Comparison of ENCODE assay signal across 8 mouse cellular contexts in genomic region chr3:138144642-138145171, GRCm38 (mm10). TPM values are rescaled to one million over a fixed set of nuclear protein-coding genes. Genes with fewer than 3 reads are reported as not detected.
A peak's percentile ranks its signal among the peaks of the same experiment; 100 is the strongest.
DNase-seq lines count a peak whose midpoint lies in the region; ATAC-seq and TF ChIP-seq lines count a peak whose summit lies in the region.

Gene Mttp (minus strand): TSS chr3:138144968.

- no peaks in the 10 kb centered on the region for H3K27me3 ChIP-seq in MEL (ENCODE audit: control insufficient read depth in 1 of 2, insufficient read depth in 2 of 2, low read length in 2 of 2)
- no peaks in the 10 kb centered on the region for H3K27me3 ChIP-seq in forebrain, embryonic 12.5 days
- no peaks in the 10 kb centered on the region for H3K27me3 ChIP-seq in liver, postnatal 0 days (ENCODE audit: insufficient read depth, low read length)
- no peaks in the 10 kb centered on the region for H3K27me3 ChIP-seq in neural tube, embryonic 14.5 days (ENCODE audit: control insufficient read depth, insufficient read depth, low read length)
- no peaks in the 10 kb centered on the region for H3K27me3 ChIP-seq in testis, adult 2 months (ENCODE audit: control insufficient read depth, insufficient read depth, low read length)

- peak within 1 kb of the TSS; percentile 98 for H3K9ac ChIP-seq in MEL (ENCODE audit: control insufficient read depth, low read depth, low read length, poor library complexity, severe bottlenecking)
- H3K9ac ChIP-seq in forebrain, embryonic 12.5 days = peak within 1 kb of the TSS; percentile 50
- H3K9ac ChIP-seq in liver, postnatal 0 days (replicated peaks) = peak within 1 kb of the TSS; percentile 83
- H3K9ac ChIP-seq in neural tube, embryonic 14.5 days (replicated peaks; ENCODE audit: low read depth, low read length) = peak within 1 kb of the TSS; percentile 74

- H3K79me2 ChIP-seq in MEL (ENCODE audit: control insufficient read depth, insufficient read depth, low read length, poor library complexity) = peaks cover 8% of the 10 kb centered on the region; the same call in 1 of the 2 replicates

- WGBS in forebrain, embryonic 12.5 days = 4% methylated on average over 8 of the region's 8 CpGs
- 3% methylated on average over 8 of the region's 8 CpGs for WGBS in liver, postnatal 0 days (ENCODE audit: insufficient replicate concordance)
- WGBS in neural tube, embryonic 14.5 days = 3% methylated on average over 8 of the region's 8 CpGs

- intact Hi-C loops in heart, postnatal 25 days (cut with DNase I) = loop anchor here (1.0 to 5.0 kb wide), 4 partner anchors 77 to 364 kb away; partner anchors contain the start of genes 1110002E22Rik, Gm5105 and Lamtor3

- TF ChIP-seq EP300 in MEL (IDR thresholded peaks at IDR 0.05; ENCODE audit: low read depth in 1 of 2, low read length in 2 of 2) = peak; percentile 40 to 61
- peak; percentile 37; the same call in 1 of the 2 replicates for TF ChIP-seq EP300 in liver, postnatal 0 days (IDR thresholded peaks at IDR 0.05; ENCODE audit: low read depth)

- DNase-seq in MEL (ENCODE audit: low read depth, low spot score) = peak; percentile 93
- DNase-seq in heart, postnatal 25 days (ENCODE audit: low spot score) = peak; percentile 17
- peak; percentile 88 for DNase-seq in layer of hippocampus, adult 11-12 months (ENCODE audit: low spot score)
- DNase-seq in liver, postnatal 0 days = peak; percentile 75

- no peaks in the 10 kb centered on the region for H3K9me3 ChIP-seq in MEL (replicated peaks; ENCODE audit: insufficient read depth, low read length)
- H3K9me3 ChIP-seq in forebrain, embryonic 12.5 days = no peaks in the 10 kb centered on the region
- no peaks in the 10 kb centered on the region for H3K9me3 ChIP-seq in liver, postnatal 0 days (ENCODE audit: low read length)
- no peaks in the 10 kb centered on the region for H3K9me3 ChIP-seq in neural tube, embryonic 14.5 days (ENCODE audit: control insufficient read depth, low read length)

- H3K27ac ChIP-seq in MEL (ENCODE audit: control insufficient read depth, low read depth, low read length) = peak within 1 kb of the TSS; percentile 98
- peak within 1 kb of the TSS; percentile 99 for H3K27ac ChIP-seq in forebrain, embryonic 12.5 days
- peak within 1 kb of the TSS; percentile 99 for H3K27ac ChIP-seq in liver, postnatal 0 days (ENCODE audit: low read depth)
- H3K27ac ChIP-seq in neural tube, embryonic 14.5 days (ENCODE audit: low read depth, low read length) = peak within 1 kb of the TSS; percentile 95
- peak within 1 kb of the TSS; percentile 99 for H3K27ac ChIP-seq in testis, adult 2 months (ENCODE audit: control insufficient read depth, insufficient read depth, low read depth, low read length)

- peak; percentile 35 to 95 (median 44); a peak in 4 of 6 replicates for TF ChIP-seq CTCF in MEL (IDR thresholded peaks at IDR 0.05 in 2 of 3, conservative IDR thresholded peaks at IDR 0.05 in 1 of 3; ENCODE audit: control insufficient read depth in 1 of 3, insufficient read depth in 1 of 3, low read depth in 2 of 3, low read length in 3 of 3, poor library complexity in 1 of 3, severe bottlenecking in 1 of 3)
- TF ChIP-seq CTCF in liver, postnatal 0 days (IDR thresholded peaks at IDR 0.05; ENCODE audit: low read depth) = peak; percentile 87
- no peak for TF ChIP-seq CTCF in testis, adult 2 months (IDR thresholded peaks at IDR 0.05; ENCODE audit: control insufficient read depth, insufficient read depth, insufficient replicate concordance, low read depth, low read length)

- peak in 1 of 2 experiments; percentile 59; a peak in 2 of 4 replicates for TF ChIP-seq POLR2A in MEL (IDR thresholded peaks at IDR 0.05; ENCODE audit: control insufficient read depth in 1 of 2, insufficient read depth in 1 of 2, low read depth in 1 of 2, low read length in 2 of 2, poor library complexity in 1 of 2)
- no peak for TF ChIP-seq POLR2A in testis, adult 2 months (IDR thresholded peaks at IDR 0.05; ENCODE audit: control insufficient read depth, low read depth, low read length)

- peak; percentile 98 for TF ChIP-seq RAD21 in MEL (IDR thresholded peaks at IDR 0.05; ENCODE audit: low read depth, low read length)

- H3K4me1 ChIP-seq in MEL (ENCODE audit: control insufficient read depth in 1 of 2, insufficient read depth in 2 of 2, low read length in 2 of 2) = no peaks in the 10 kb centered on the region
- H3K4me1 ChIP-seq in forebrain, embryonic 12.5 days = peaks cover 4% of the 10 kb centered on the region; the same call in 1 of the 2 replicates
- H3K4me1 ChIP-seq in liver, postnatal 0 days (ENCODE audit: insufficient read depth) = peaks cover 4% of the 10 kb centered on the region
- H3K4me1 ChIP-seq in neural tube, embryonic 14.5 days (ENCODE audit: control insufficient read depth, insufficient read depth, low read length) = peaks cover 3% of the 10 kb centered on the region; the same call in 1 of the 2 replicates
- peaks cover 2% of the 10 kb centered on the region; the same call in 1 of the 2 replicates for H3K4me1 ChIP-seq in testis, adult 2 months (ENCODE audit: control insufficient read depth, insufficient read depth, low read length)

- peak within 1 kb of the TSS; percentile 81 to 89 for H3K4me3 ChIP-seq in MEL (ENCODE audit: control insufficient read depth in 1 of 2, insufficient read depth in 1 of 2, low read depth in 2 of 2, low read length in 2 of 2)
- peak within 1 kb of the TSS; percentile 67 for H3K4me3 ChIP-seq in forebrain, embryonic 12.5 days (replicated peaks)
- H3K4me3 ChIP-seq in liver, postnatal 0 days (ENCODE audit: low read depth, low read length) = peak within 1 kb of the TSS; percentile 76
- peak within 1 kb of the TSS; percentile 55 for H3K4me3 ChIP-seq in neural tube, embryonic 14.5 days (ENCODE audit: low read depth, low read length)
- H3K4me3 ChIP-seq in testis, adult 2 months (ENCODE audit: control insufficient read depth, low read depth, low read length) = peak within 1 kb of the TSS; percentile 99

- H3K4me2 ChIP-seq in forebrain, embryonic 12.5 days = peak within 1 kb of the TSS; percentile 57
- peak within 1 kb of the TSS; percentile 77 for H3K4me2 ChIP-seq in liver, postnatal 0 days (ENCODE audit: low read depth, low read length)
- H3K4me2 ChIP-seq in neural tube, embryonic 14.5 days (ENCODE audit: low read depth, low read length) = peak within 1 kb of the TSS; percentile 66

- peak; percentile 18; the same call in 1 of the 2 replicates for ATAC-seq in cerebellum, adult (ENCODE audit: insufficient number of reproducible peaks, low FRiP score, low TSS enrichment)
- peak; percentile 22; the same call in 1 of the 2 replicates for ATAC-seq in forebrain, embryonic 12.5 days (ENCODE audit: low FRiP score)
- peak; percentile 7 for ATAC-seq in liver, postnatal 0 days
- ATAC-seq in neural tube, embryonic 14.5 days (ENCODE audit: low read depth) = peak; percentile 19; the same call in 1 of the 2 replicates

- peaks cover 3 to 8% of the 10 kb centered on the region in 2 experiments for H3K36me3 ChIP-seq in MEL (ENCODE audit: control insufficient read depth in 1 of 2, insufficient read depth in 2 of 2, low read length in 2 of 2)
- H3K36me3 ChIP-seq in forebrain, embryonic 12.5 days (replicated peaks) = peaks cover 7% of the 10 kb centered on the region
- no peaks in the 10 kb centered on the region for H3K36me3 ChIP-seq in liver, postnatal 0 days (replicated peaks; ENCODE audit: insufficient read depth, low read length)
- no peaks in the 10 kb centered on the region for H3K36me3 ChIP-seq in neural tube, embryonic 14.5 days (ENCODE audit: control insufficient read depth, insufficient read depth, low read length)
- peaks cover 2% of the 10 kb centered on the region for H3K36me3 ChIP-seq in testis, adult 2 months (ENCODE audit: control insufficient read depth, insufficient read depth, low read length)

TF ChIP-seq in MEL, 35 proteins besides CTCF, POLR2A, EP300 and RAD21 (continues in another document):
- TF ChIP-seq TBP (IDR thresholded peaks at IDR 0.05; ENCODE audit: low read depth, low read length) = peak; percentile 81
- 0 out of 2 replicates have a peak, but pooled peaks have one; percentile 32 for TF ChIP-seq MAX (IDR thresholded peaks at IDR 0.05; ENCODE audit: low read length)
- no peak for TF ChIP-seq MAFK (IDR thresholded peaks at IDR 0.05; ENCODE audit: borderline replicate concordance, low read depth, low read length)
- TF ChIP-seq MYC (IDR thresholded peaks at IDR 0.05; ENCODE audit: low read depth, low read length) = peak; percentile 79; the same call in 1 of the 2 replicates
- TF ChIP-seq ETS1 (IDR thresholded peaks at IDR 0.05; ENCODE audit: low read depth, low read length) = peak; percentile 67; the same call in 1 of the 2 replicates
- peak; percentile 51; the same call in 1 of the 2 replicates for TF ChIP-seq TCF12 (IDR thresholded peaks at IDR 0.05; ENCODE audit: low read depth, low read length)
- TF ChIP-seq KAT2A (conservative IDR thresholded peaks at IDR 0.05; ENCODE audit: low read depth, low read length) = peak; percentile 53
- peak; percentile 77 for TF ChIP-seq USF1 (IDR thresholded peaks at IDR 0.05; ENCODE audit: low read depth, low read length)
- TF ChIP-seq ZNF384 (IDR thresholded peaks at IDR 0.05; ENCODE audit: low read depth, low read length) = no peak
- TF ChIP-seq MEF2A (IDR thresholded peaks at IDR 0.05; ENCODE audit: extremely low read depth, insufficient replicate concordance, low read depth, low read length, poor library complexity, severe bottlenecking) = no peak
- no peak for TF ChIP-seq NRF1 (IDR thresholded peaks at IDR 0.05; ENCODE audit: insufficient read depth, low read depth, low read length, poor library complexity, severe bottlenecking)
- peak; percentile 66 for TF ChIP-seq MXI1 (IDR thresholded peaks at IDR 0.05; ENCODE audit: low read depth, low read length)
- peak; percentile 85 for TF ChIP-seq RCOR1 (IDR thresholded peaks at IDR 0.05; ENCODE audit: low read depth, low read length)
- peak; percentile 97 for TF ChIP-seq ZC3H11A (IDR thresholded peaks at IDR 0.05; ENCODE audit: low read depth, low read length)
- TF ChIP-seq HCFC1 (IDR thresholded peaks at IDR 0.05; ENCODE audit: low read depth, low read length) = peak; percentile 57; the same call in 1 of the 2 replicates
- TF ChIP-seq NELFE (IDR thresholded peaks at IDR 0.05; ENCODE audit: low read depth, low read length) = peak; percentile 53
- peak; percentile 78 for TF ChIP-seq SIN3A (IDR thresholded peaks at IDR 0.05; ENCODE audit: low read length)

RNA-seq across cellular contexts. Expression of gene Mttp, which starts in this region (rescaled TPM):
- total RNA-seq in MEL (2012; rRNA removed) = 2.5 and 2.7 TPM in 2 replicates
- 1 to 10 TPM in 1 of 2 experiments, not detected in 1; 4.4 TPM for polyA plus RNA-seq in MEL (2012; ENCODE audit: insufficient read depth in 1 of 2, insufficient read length in 2 of 2, low read depth in 1 of 2, low replicate concordance in 2 of 2, missing spikeins in 1 of 2)
- 13.4 and 14.1 TPM in 2 replicates for polyA plus RNA-seq in forebrain, embryonic 12.5 days (2016; fragmentation: Nextera tagmentation; extraction: Ambion mirVana)
- 1 to 10 TPM; 4.8 to 5.9 TPM for total RNA-seq in heart, postnatal 25 days (2021)
- polyA plus RNA-seq in liver, postnatal 0 days (2015; fragmentation: Nextera tagmentation; extraction: Ambion mirVana) = 83.2 and 86.4 TPM in 2 replicates
- polyA plus RNA-seq in neural tube, embryonic 14.5 days (2014; fragmentation: Nextera tagmentation; extraction: Ambion mirVana) = 8.6 and 9.0 TPM in 2 replicates
- polyA plus RNA-seq in testis, adult 2 months (2012; rRNA removed) = 8.2 and 10.9 TPM in 2 replicates

Comparison
In these comparisons a context has a peak if more than half of its experiments do, and no peak if none do; other contexts are left out.
1. Peak in every context shown above with its lines: DNase-seq, ATAC-seq, H3K4me3 ChIP-seq and H3K27ac ChIP-seq.
2. DNase-seq: peak in every context shown above with its lines; median percentile 93 in MEL; 88 in layer of hippocampus, adult 11-12 months; 75 in liver, postnatal 0 days; 17 in heart, postnatal 25 days.